Mouse (Mus musculus) ZHBTc4 (cell line): ENCODE measurements around the gene Gm3336.

Experiments
- DNase-seq: peaks from one replicate; pipeline ENCODE4 v3.0.0-alpha.2; 2011; ENCODE audit warnings: low read depth, low spot score

The Gm3336 gene

GRCm38 (mm10) chr8:70718297-70718696 lies at the start of gene Gm3336:
Gene Gm3336, plus strand, starts transcription at chr8:70718543.
- DNase-seq: peak; percentile 84

DNA sequence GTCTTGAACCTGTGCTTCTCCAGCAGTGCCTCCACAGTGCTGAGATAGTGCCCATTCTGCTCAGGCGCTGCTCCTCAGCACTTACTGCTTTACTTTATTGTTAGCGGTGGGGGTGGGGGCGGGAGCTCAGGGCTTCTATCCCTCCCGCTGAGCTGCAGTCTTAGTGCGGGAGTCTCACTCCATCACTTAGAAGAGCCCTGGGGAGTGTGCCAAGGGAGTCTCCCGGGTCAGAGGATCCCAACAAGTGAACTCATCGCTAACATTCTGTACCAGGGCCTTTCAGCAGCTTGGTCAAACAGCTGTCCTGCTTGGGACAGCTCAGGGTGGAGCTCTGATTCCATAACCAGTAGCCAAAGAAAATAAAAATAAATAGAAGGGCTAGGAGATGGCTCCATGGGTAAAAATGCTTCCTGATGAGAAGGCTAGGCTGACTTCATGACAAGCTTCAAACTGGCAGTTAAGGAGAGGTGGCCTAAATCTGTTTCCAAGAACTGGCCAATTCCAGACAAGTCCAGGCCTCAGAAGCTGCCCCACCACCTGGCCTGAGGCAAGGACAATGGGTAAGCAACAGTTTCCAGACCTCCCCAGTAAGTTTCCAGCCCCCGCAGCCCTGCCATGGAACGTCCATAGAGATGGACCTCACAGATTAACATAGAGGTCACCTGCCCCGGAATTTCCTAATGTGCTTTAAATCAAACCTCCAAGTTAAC lies 46.6 kb upstream of the Gm3336 start:
- DNase-seq: peak; percentile 75

GRCm38 (mm10) chr8:70672325-70673078 lies 45.8 kb upstream of the Gm3336 start:
- no peak for DNase-seq

DNA sequence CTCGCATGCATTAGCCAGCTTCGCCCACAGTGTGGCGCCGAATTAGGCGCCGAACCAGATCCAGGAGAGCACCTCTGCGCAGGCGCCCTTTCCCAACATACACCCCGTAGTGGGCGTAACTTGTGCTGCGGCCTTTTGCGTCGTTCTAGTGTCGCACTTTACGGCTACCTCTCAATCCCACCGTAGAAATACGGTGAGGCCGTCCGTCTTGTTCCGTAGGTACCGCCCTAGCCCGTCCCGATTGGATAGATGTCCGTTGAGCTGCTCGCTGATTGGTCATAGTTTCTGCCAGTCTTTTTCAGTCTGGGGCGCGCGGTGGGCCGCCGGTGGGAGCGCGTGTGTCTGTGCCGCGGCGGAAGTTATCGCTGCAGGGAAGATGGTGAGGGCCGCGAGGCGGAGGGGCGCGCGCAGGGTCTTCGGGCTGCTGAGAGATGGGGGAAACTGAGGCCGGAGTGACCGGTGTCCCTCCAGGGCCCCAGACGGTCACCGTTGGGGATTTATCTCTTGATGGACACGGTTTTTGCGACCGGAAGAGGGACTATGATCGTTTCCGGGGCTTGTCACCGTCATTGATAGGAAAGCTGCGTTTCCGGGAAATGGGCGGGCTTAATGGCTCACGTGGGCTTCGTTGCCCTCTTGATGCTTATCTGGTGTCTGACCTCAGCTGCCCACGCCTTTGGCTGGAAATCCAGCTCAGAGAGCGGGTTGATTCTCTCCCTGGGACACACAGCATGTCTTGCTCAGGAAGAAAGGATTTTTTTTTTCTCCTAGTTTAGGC lies 45.1 kb upstream of the Gm3336 start, which contains the start of gene Lsm4:
Gene Lsm4, plus strand, starts transcription at position 170 of the 778 bp plus-strand sequence.
- DNase-seq: peak; percentile 100

DNA sequence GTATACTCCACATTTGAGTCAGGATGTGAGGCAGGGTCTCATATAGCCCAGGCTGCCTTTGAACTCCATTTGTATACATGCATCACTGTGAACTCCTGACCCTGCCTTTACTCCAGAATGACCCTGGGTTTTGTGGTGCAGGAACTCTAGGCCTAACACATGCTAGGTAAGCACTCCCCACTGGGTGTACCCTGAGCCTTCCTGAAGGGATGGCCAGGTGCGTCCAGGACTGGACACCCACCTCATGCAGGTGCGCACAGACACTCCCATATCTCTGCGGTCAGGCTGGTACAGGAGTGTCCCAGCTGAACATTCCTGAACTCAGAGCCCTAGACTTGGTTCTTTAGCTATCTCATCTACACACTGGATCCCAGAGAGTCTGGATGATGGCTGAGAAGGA lies 44.2 kb upstream of the Gm3336 start:
- no peak for DNase-seq

GRCm38 (mm10) chr8:70674716-70675115 lies 43.6 kb upstream of the Gm3336 start:
- peak; percentile 47 for DNase-seq

DNA sequence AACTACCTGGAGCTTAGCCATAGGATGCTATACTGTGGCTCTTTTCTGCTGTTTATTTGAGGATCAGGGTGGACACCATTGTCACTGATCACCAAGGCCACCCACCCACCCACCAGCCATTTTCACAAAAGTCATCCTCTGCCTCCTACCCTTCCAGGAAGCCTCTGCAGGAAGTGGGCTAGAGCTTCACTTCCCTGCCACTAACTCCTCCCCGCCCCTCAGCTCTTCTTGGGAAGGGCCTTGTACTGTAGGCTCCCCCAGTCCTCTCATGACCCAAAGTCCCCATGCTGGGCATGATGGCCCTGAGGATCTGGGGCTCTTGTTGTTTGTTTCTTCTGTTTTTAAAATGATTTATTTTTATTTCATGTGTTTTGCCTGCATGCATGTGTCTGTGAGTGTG lies 43.0 kb upstream of the Gm3336 start:
- DNase-seq: no peak

DNA sequence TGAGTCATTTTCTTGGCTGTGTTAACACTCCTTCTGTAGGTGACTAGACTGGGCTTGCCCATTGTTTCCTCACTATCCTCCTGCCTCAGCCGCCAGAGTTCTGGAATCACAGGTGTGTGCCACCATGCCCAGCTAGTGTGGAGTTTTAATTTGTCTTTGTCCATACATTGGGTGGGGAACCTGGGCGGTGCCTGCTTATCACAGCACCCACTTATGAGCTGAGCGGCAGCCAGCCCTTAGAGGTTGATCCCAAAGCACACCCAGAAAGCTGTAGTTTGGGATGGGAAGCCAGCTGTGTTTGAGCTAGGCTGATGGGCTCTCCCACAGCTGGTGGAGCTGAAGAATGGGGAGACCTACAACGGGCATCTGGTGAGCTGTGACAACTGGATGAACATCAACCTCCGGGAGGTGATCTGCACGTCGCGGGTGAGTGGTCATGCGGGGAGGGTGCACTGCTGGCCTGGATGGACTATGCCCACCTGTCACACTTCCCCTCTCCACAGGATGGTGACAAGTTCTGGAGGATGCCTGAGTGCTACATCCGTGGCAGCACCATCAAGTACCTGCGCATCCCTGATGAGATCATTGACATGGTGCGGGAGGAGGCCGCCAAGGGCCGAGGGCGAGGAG lies 40.8 kb upstream of the Gm3336 start:
- no peak for DNase-seq

GRCm38 (mm10) chr8:70678679-70679078 lies 39.7 kb upstream of the Gm3336 start:
- DNase-seq: no peak

- no peak for DNase-seq
Observed at GRCm38 (mm10) chr8:70679404-70679803, 38.9 kb upstream of the Gm3336 start.

- no peak for DNase-seq
Observed at GRCm38 (mm10) chr8:70680039-70680438, 38.3 kb upstream of the Gm3336 start.

- no peak for DNase-seq
Observed at GRCm38 (mm10) chr8:70681410-70681809, 36.9 kb upstream of the Gm3336 start.

- peak; percentile 82 for DNase-seq
Observed at GRCm38 (mm10) chr8:70682193-70682592, 36.1 kb upstream of the Gm3336 start.

GRCm38 (mm10) chr8:70682692-70683091 lies 35.7 kb upstream of the Gm3336 start:
- DNase-seq: no peak

DNA sequence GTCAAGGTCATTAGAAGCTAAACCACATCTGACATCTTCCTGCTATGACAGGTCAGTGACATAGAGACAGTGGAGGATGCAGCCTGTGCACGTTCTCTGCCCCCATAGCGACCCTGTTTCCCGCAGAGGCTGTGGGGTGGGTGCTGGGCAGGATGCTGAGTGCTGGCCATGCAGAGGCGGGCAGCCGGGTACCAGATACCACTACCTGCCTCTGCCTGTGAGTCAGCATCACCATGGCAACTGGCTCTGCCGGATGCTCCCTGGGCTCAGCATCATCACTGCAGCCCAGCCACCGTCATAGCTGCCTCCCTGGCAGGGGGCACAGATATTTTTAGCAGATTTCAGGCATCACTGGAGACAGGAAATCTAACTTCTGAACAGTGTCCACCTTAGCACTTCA lies 34.1 kb upstream of the Gm3336 start:
- DNase-seq: no peak

GRCm38 (mm10) chr8:70687576-70687975 lies 30.8 kb upstream of the Gm3336 start:
- no peak for DNase-seq

GRCm38 (mm10) chr8:70688136-70688535 lies 30.2 kb upstream of the Gm3336 start:
- DNase-seq: no peak

- no peak for DNase-seq
Observed at GRCm38 (mm10) chr8:70689892-70690390, 28.4 kb upstream of the Gm3336 start.

DNA sequence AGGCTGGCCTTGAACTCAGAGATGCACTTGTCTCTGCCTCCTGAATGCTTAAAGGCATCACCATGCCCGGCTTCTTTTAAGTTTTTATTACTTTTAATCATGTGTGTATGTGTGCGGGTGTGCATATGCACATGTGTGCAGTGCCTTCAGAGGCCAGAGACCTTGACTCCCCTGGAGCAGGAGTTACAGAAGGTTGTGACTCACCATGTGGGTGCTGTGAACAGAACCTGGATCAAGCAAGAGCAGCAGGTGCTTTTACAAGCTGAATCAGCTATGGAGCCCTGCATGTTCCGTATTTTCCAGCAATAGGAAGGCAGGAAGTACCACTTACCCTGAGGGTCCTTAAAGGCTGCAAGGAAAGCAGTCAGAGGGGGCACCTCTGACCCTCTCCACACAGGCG lies 27.1 kb upstream of the Gm3336 start:
- no peak for DNase-seq

DNA sequence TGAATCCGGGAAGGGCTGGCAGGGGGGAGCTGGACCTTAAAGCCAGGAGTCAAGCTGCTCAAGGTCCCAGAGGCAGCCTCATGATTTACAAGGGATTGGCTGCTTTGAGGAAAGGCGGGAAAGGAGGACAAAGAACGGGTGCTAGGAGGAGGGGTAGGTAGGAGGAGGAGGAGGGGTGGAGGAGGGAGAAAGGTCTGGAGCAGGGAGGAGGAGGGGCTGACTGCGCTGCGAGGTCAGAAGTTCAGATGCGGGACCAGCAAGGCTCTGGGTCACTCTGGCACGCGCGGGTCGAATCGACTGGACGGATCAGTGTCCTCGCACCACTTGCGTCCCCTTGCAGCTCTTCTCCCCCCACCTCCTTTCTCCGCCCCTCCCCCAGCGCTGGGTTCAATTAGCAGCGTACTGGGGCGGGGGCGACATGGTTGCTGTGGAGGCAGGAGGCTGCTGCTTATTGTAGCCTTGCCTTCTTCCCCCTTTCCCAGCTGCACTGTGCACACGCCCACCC lies 26.6 kb upstream of the Gm3336 start:
- DNase-seq: peak; percentile 88

DNA sequence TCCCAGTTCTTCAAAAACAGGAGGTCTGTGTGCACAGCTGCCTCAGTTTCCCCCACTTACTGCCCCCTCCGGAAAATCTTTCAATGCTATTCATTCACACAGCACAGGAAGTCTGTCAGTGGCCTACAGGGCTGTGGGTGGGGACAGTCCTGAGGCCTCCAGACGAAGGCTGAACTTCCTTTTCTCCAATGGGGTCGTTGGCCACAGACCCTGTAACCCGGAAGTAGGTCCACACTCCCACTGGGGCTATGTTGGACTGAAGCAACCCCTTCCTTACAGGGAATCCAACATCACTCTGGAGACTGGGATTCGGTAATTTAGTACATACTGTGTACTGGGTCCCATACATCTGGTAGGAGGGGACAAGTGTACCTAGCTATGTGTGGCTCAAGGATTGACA lies 24.7 kb upstream of the Gm3336 start:
- no peak for DNase-seq
